Comparison of ENCODE assay signal across 8 mouse cellular contexts in the genomic region with DNA sequence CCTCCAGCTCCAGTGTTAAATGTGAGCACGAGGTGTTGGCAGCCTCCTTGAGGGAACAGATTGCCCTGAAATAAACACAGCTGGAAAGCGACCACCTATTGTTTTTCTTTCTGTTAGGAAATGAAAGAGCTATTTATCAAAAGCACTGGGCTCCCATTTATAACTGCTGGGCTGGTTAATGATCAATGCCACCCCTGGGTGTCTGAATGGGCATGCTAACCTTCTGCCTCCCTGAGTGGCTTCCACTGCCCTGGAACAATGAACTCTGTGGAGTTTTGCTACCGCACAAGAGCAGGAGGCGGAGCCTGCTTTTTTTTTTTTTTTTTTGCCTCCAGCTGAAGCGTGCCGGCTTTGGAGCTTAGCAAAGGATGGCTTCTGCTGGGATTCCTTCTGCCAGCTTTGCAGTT.
A peak's percentile ranks its signal among the peaks of the same experiment; 100 is the strongest.
DNase-seq lines count a peak whose midpoint lies in the region; ATAC-seq and TF ChIP-seq lines count a peak whose summit lies in the region.

No protein-coding gene starts in this region.

- peak; percentile 34 for DNase-seq in right cerebral cortex, postnatal 25 days
- DNase-seq in right cerebral cortex, postnatal 36 days (ENCODE audit: low spot score in 2 of 2): no peak
- no peak for DNase-seq in spleen, postnatal 4 days (ENCODE audit: low spot score in 2 of 2)
- no peak for DNase-seq in gastrocnemius, postnatal 14 days

- peak overlapping the region; percentile 34; the same call in 1 of the 2 replicates for H3K27ac ChIP-seq in embryonic facial prominence, embryonic 15.5 days (replicated peaks)
- peak overlapping the region; percentile 67 for H3K27ac ChIP-seq in hindbrain, embryonic 16.5 days (ENCODE audit: low read depth, low read length)
- H3K27ac ChIP-seq in limb, embryonic 15.5 days: no peak overlapping the region

- ATAC-seq in embryonic facial prominence, embryonic 15.5 days (ENCODE audit: insufficient number of reproducible peaks, low FRiP score, low TSS enrichment, low read depth): peak; percentile 65; the same call in 1 of the 2 replicates
- ATAC-seq in hindbrain, embryonic 16.5 days: peak; percentile 89
- no peak for ATAC-seq in limb, embryonic 15.5 days (ENCODE audit: insufficient number of reproducible peaks, low FRiP score, low TSS enrichment, low read depth)

- 3% methylated on average over 6 of the region's 6 CpGs for WGBS in embryonic facial prominence, embryonic 15.5 days
- whole genome bisulfite sequencing in hindbrain, embryonic 16.5 days: under 1% methylated on average over 5 of the region's 6 CpGs
- WGBS in limb, embryonic 15.5 days: 0% methylated on average over 6 of the region's 6 CpGs

- peak; percentile 39 for TF ChIP-seq POLR2A in myocyte (IDR thresholded peaks at IDR 0.05; ENCODE audit: insufficient read length, low read depth)

- no peaks in the 10 kb centered on the region for H3K9me3 ChIP-seq in embryonic facial prominence, embryonic 15.5 days (replicated peaks)
- no peaks in the 10 kb centered on the region for H3K9me3 ChIP-seq in hindbrain, embryonic 16.5 days (ENCODE audit: control insufficient read depth, low read length)
- no peaks in the 10 kb centered on the region for H3K9me3 ChIP-seq in limb, embryonic 15.5 days

- intact Hi-C loops in gastrocnemius, postnatal 14 days (cut with DNase I; ENCODE audit: low total_unique reads): no loop called here

- no peak overlapping the region for H3K9ac ChIP-seq in embryonic facial prominence, embryonic 15.5 days
- no peak overlapping the region for H3K9ac ChIP-seq in hindbrain, embryonic 16.5 days (ENCODE audit: low read depth, low read length)
- H3K9ac ChIP-seq in limb, embryonic 15.5 days: no peak overlapping the region

- peak overlapping the region; percentile 44 for H3K4me2 ChIP-seq in embryonic facial prominence, embryonic 15.5 days (replicated peaks)
- H3K4me2 ChIP-seq in hindbrain, embryonic 16.5 days (ENCODE audit: low read length): peak overlapping the region; percentile 56
- peak overlapping the region; percentile 27; the same call in 1 of the 2 replicates for H3K4me2 ChIP-seq in limb, embryonic 15.5 days
- H3K4me2 ChIP-seq in myocyte (ENCODE audit: low read depth): peak overlapping the region; percentile 89

- peak overlapping the region; percentile 25; the same call in 1 of the 2 replicates for H3K4me3 ChIP-seq in embryonic facial prominence, embryonic 15.5 days (replicated peaks)
- peak overlapping the region; percentile 24 for H3K4me3 ChIP-seq in hindbrain, embryonic 16.5 days (ENCODE audit: low read length)
- H3K4me3 ChIP-seq in limb, embryonic 15.5 days: peak overlapping the region; percentile 5; the same call in 1 of the 2 replicates
- peak overlapping the region; percentile 20 for H3K4me3 ChIP-seq in myocyte

- no peak overlapping the region for H3ac ChIP-seq in myocyte (ENCODE audit: control insufficient read depth, insufficient read length)

- no peaks in the 10 kb centered on the region for H3K36me3 ChIP-seq in embryonic facial prominence, embryonic 15.5 days
- H3K36me3 ChIP-seq in hindbrain, embryonic 16.5 days (ENCODE audit: control insufficient read depth, insufficient read depth, low read length): no peaks in the 10 kb centered on the region
- H3K36me3 ChIP-seq in limb, embryonic 15.5 days: no peaks in the 10 kb centered on the region
- H3K36me3 ChIP-seq in myocyte (ENCODE audit: control insufficient read depth, insufficient read depth): no peaks in the 10 kb centered on the region

- no peaks in the 10 kb centered on the region for H3K27me3 ChIP-seq in embryonic facial prominence, embryonic 15.5 days
- no peaks in the 10 kb centered on the region for H3K27me3 ChIP-seq in hindbrain, embryonic 16.5 days (replicated peaks; ENCODE audit: control insufficient read depth, insufficient read depth, low read length)
- no peaks in the 10 kb centered on the region for H3K27me3 ChIP-seq in limb, embryonic 15.5 days
- no peaks in the 10 kb centered on the region for H3K27me3 ChIP-seq in myocyte (ENCODE audit: control insufficient read depth, insufficient read depth, insufficient read length)

- H3K79me2 ChIP-seq in myocyte (ENCODE audit: control insufficient read depth, insufficient read depth): no peaks in the 10 kb centered on the region

- peaks cover 15% of the 10 kb centered on the region for H3K4me1 ChIP-seq in embryonic facial prominence, embryonic 15.5 days
- peaks cover 25% of the 10 kb centered on the region for H3K4me1 ChIP-seq in hindbrain, embryonic 16.5 days (ENCODE audit: control insufficient read depth, insufficient read depth, low read depth, low read length)
- peaks cover 28% of the 10 kb centered on the region for H3K4me1 ChIP-seq in limb, embryonic 15.5 days

TF ChIP-seq in myocyte, 11 proteins besides CTCF, POLR2A, EP300 and RAD21:
- TF ChIP-seq SRF (IDR thresholded peaks at IDR 0.05; ENCODE audit: control insufficient read depth, insufficient read length, low read depth) (no peak), TCF3 (IDR thresholded peaks at IDR 0.05; ENCODE audit: insufficient read length, low read depth) (no peak), MAX (IDR thresholded peaks at IDR 0.05; ENCODE audit: low read depth) (no peak), POLR2AphosphoS2 (IDR thresholded peaks at IDR 0.05; ENCODE audit: insufficient read length, low read depth) (no peak), MYOD1 (IDR thresholded peaks at IDR 0.05; ENCODE audit: control insufficient read depth in 1 of 3, insufficient read length in 2 of 3, low read depth in 2 of 3) (no peak)

Comparison
In these comparisons a context has a peak if more than half of its experiments do, and no peak if none do; other contexts are left out.
1. H3K4me2 ChIP-seq: peak in every context shown above with its lines; median percentile 89 in myocyte; 56 in hindbrain, embryonic 16.5 days; 44 in embryonic facial prominence, embryonic 15.5 days; 27 in limb, embryonic 15.5 days.